Mouse (Mus musculus): ENCODE results near the gene Tmcc3.

- TF ChIP-seq GATA1 (IDR thresholded peaks at IDR 0.05; ENCODE audit: low read length) = no peak
- no peak for TF ChIP-seq TAL1 (IDR thresholded peaks at IDR 0.05; ENCODE audit: low read length)
Observed at GRCm38 (mm10) chr10:94335047-94335446, 23.3 kb downstream of the Tmcc3 start.

Data from erythroblast, embryonic 14.5 days (primary cell).